Mouse (Mus musculus): ENCODE data around the gene Fam13a.

DNA sequence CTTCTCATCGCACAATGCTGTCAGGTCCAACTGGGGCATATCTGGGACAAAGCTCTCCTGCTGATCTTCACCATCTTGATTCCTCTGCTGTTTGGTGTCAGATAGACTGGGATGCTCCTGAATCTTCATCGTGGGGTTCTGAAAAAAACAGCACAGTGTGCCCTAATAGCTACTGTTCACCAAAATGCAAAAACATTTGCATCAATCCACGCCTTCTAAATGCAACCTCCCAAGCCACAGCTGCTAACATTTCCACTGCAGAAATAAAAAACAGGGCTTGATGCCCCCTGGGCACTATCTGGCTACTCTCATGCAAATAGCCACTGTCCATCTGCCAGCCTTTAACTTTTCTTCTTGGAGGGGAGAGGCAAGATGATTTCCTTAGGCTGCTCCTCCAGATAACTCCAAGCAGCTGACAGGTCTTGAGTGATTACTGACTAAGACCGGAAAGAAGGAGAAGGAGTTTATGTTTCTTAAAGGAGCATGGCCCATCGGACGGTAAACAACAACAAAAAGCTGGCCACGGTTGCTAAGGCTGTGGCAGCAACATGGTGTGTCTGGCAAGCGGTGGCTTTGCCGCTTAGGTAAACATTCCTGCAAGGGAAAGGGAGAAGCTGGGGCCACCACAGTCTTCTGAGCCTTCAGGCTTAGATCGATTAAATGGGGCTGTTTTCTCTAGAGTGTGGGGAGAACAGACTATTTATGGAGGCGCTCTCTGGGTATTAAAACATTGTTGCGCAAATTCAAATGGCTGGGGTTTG lies 59.1 kb downstream of the Fam13a start:
- TF ChIP-seq EP300 (optimal IDR thresholded peaks at IDR 0.05): no peak
- no peak for TF ChIP-seq CTCF (IDR thresholded peaks at IDR 0.05; ENCODE audit: low read depth)

All from stomach, postnatal 0 days (tissue).